Mouse (Mus musculus) forebrain, postnatal 0 days (tissue): ENCODE data around the gene Plekha6. TPM values are rescaled to one million over a fixed set of nuclear protein-coding genes. Genes with fewer than 3 reads are reported as not detected.

Experiments
- ATAC-seq: fragments of 200-750 bp; cut with Nextera tagmentation; 2 replicates; pipeline ENCODE4 v1.8.0; 2017; ENCODE audit warnings: mild to moderate bottlenecking, moderate library complexity
- DNase-seq: peaks from one replicate; pipeline ENCODE4 v3.0.0-alpha.2; 2015
- H3K27ac ChIP-seq: fragments of 300-500 bp; sonication (generic); 2 replicates; pipeline ENCODE4 v1.5.1; 2014; ENCODE audit warnings: low read depth, mild to moderate bottlenecking, antibody characterized with exemption, low read length, moderate library complexity, mixed read lengths
- H3K27me3 ChIP-seq: fragments of 300-500 bp; sonication (generic); 2 replicates; pipeline ENCODE4 v1.6.1; 2014; ENCODE audit warnings: mild to moderate bottlenecking, low read length, mixed read lengths; ENCODE audit not compliant: insufficient read depth
- H3K36me3 ChIP-seq: fragments of 300-500 bp; sonication (generic); 2 replicates; pipeline ENCODE4 v1.6.1; 2014; ENCODE audit warnings: mild to moderate bottlenecking, moderate library complexity; ENCODE audit not compliant: insufficient read depth
- H3K4me1 ChIP-seq: fragments of 300-500 bp; sonication (generic); 2 replicates; pipeline ENCODE4 v1.6.1; 2014; ENCODE audit warnings: antibody characterized with exemption; ENCODE audit not compliant: insufficient read depth
- H3K4me2 ChIP-seq: fragments of 300-500 bp; sonication (generic); 2 replicates; pipeline ENCODE4 v1.6.1; 2014; ENCODE audit warnings: low read depth, mild to moderate bottlenecking, moderate library complexity
- H3K4me3 ChIP-seq: fragments of 300-500 bp; sonication (generic); 2 replicates; pipeline ENCODE4 v1.5.1; 2014; ENCODE audit warnings: low read depth, low read length, mixed read lengths
- H3K9ac ChIP-seq: fragments of 300-500 bp; sonication (generic); 2 replicates; pipeline ENCODE4 v1.6.1; 2014; ENCODE audit warnings: mild to moderate bottlenecking
- H3K9me3 ChIP-seq: fragments of 300-500 bp; sonication (generic); 2 replicates; pipeline ENCODE4 v1.6.1; 2016; ENCODE audit warnings: low read length
- CTCF ChIP-seq: sonication (generic); IDR thresholded peaks from 2 replicates; pipeline ENCODE4 v1.5.1; 2016; ENCODE audit warnings: antibody characterized with exemption, control low read depth, low read depth
- WGBS: fragments of 180-500 bp; shearing (Covaris S2); extraction: QIAGEN DNeasy Blood & Tissue Kit; methylation state at CpG from one replicate; pipeline ENCODE4 v1.1.7; 2014; 5-methylcytosine and 5-hydroxymethylcytosine counted together
- polyA plus RNA-seq: library from polyadenylated mRNA; unstranded; fragments of >200 nt; fragmentation: Nextera tagmentation; extraction: Ambion mirVana; gene quantifications from 2 replicates; pipeline ENCODE4 v1.2.1, GENCODE M21; 2015
- total RNA-seq: library from RNA; depleted of rRNA; stranded (reverse); fragments of >200 nt; gene quantifications from 2 replicates; pipeline ENCODE4 v1.2.3, GENCODE M21; 2014

The Plekha6 gene
- total and polyA plus RNA-seq, 2 experiments from 2014 or later = 5.7 to 28.6 TPM

GRCm38 (mm10) chr1:133197266-133197665 lies 33.3 kb downstream of the Plekha6 start:
- DNase-seq (no peak), ATAC-seq (no peak)
- Histone ChIP-seq H3K4me2 (no peak overlapping the region), H3K9me3 (no peaks in the 10 kb centered on the region), H3K27me3 (no peaks in the 10 kb centered on the region; the same call in 1 of the 2 replicates), H3K4me1 (peaks cover 12% of the 10 kb centered on the region; the same call in 1 of the 2 replicates), H3K27ac (no peak overlapping the region), H3K36me3 (no peaks in the 10 kb centered on the region), H3K4me3 (no peak overlapping the region), H3K9ac (no peak overlapping the region)
- WGBS = 24% methylated on average over 6 of the region's 6 CpGs
- no peak for TF ChIP-seq CTCF

GRCm38 (mm10) chr1:133199706-133200105 lies 35.7 kb downstream of the Plekha6 start:
- 26% methylated on average over 7 of the region's 7 CpGs for WGBS
- DNase-seq = peak; percentile 47

GRCm38 (mm10) chr1:133201499-133201898 lies 37.5 kb downstream of the Plekha6 start:
- Histone ChIP-seq H3K9ac (no peak overlapping the region), H3K4me2 (no peak overlapping the region), H3K4me1 (peaks cover 12% of the 10 kb centered on the region; the same call in 1 of the 2 replicates), H3K36me3 (no peaks in the 10 kb centered on the region), H3K9me3 (no peaks in the 10 kb centered on the region), H3K27me3 (no peaks in the 10 kb centered on the region; the same call in 1 of the 2 replicates), H3K27ac (no peak overlapping the region), H3K4me3 (no peak overlapping the region)
- TF ChIP-seq CTCF = no peak
- DNase-seq (no peak), ATAC-seq (no peak)
- WGBS = 40% methylated on average over 4 of the region's 4 CpGs

More at GRCm38 (mm10) chr1:133199706-133200105, 35.7 kb downstream of the Plekha6 start:
- peak; percentile 80 for ATAC-seq
- Histone ChIP-seq H3K9ac (0 out of 2 replicates have a peak overlapping the region, but pooled peaks have one; percentile 38), H3K4me3 (no peak overlapping the region), H3K27me3 (no peaks in the 10 kb centered on the region; the same call in 1 of the 2 replicates), H3K4me2 (peak overlapping the region; percentile 28), H3K9me3 (no peaks in the 10 kb centered on the region), H3K27ac (peak overlapping the region; percentile 82), H3K4me1 (peaks cover 12% of the 10 kb centered on the region; the same call in 1 of the 2 replicates), H3K36me3 (no peaks in the 10 kb centered on the region)
- no peak for TF ChIP-seq CTCF

GRCm38 (mm10) chr1:133203701-133204100 lies 39.7 kb downstream of the Plekha6 start:
- DNase-seq (no peak), ATAC-seq (no peak)
- no peak overlapping the region for H3K4me3 ChIP-seq
- no peak overlapping the region for H3K4me2 ChIP-seq
- no peaks in the 10 kb centered on the region for H3K36me3 ChIP-seq
- H3K4me1 ChIP-seq = peaks cover 12% of the 10 kb centered on the region; the same call in 1 of the 2 replicates
- H3K27ac ChIP-seq = no peak overlapping the region
- no peaks in the 10 kb centered on the region for H3K9me3 ChIP-seq
- WGBS = 42% methylated on average over 2 of the region's 2 CpGs
- no peak for TF ChIP-seq CTCF
- no peaks in the 10 kb centered on the region for H3K27me3 ChIP-seq
- no peak overlapping the region for H3K9ac ChIP-seq

- no peak for TF ChIP-seq CTCF
- no peaks in the 10 kb centered on the region for H3K36me3 ChIP-seq
- 74% methylated on average over 11 of the region's 11 CpGs for WGBS
- no peaks in the 10 kb centered on the region for H3K9me3 ChIP-seq
- H3K27ac ChIP-seq = no peak overlapping the region
- ATAC-seq = no peak
- no peak overlapping the region for H3K4me3 ChIP-seq
- H3K4me2 ChIP-seq = no peak overlapping the region
- no peaks in the 10 kb centered on the region for H3K27me3 ChIP-seq
- peaks cover 9% of the 10 kb centered on the region; the same call in 1 of the 2 replicates for H3K4me1 ChIP-seq
- H3K9ac ChIP-seq = no peak overlapping the region
- no peak for DNase-seq
Observed at GRCm38 (mm10) chr1:133204341-133204849, 40.4 kb downstream of the Plekha6 start.

- ATAC-seq (no peak), DNase-seq (no peak)
- no peaks in the 10 kb centered on the region for H3K36me3 ChIP-seq
- H3K27ac ChIP-seq = no peak overlapping the region
- H3K4me1 ChIP-seq = peaks cover 5% of the 10 kb centered on the region; the same call in 1 of the 2 replicates
- TF ChIP-seq CTCF = no peak
- H3K4me3 ChIP-seq = no peak overlapping the region
- no peak overlapping the region for H3K9ac ChIP-seq
- no peaks in the 10 kb centered on the region for H3K9me3 ChIP-seq
- 87% methylated on average over 10 of the region's 10 CpGs for WGBS
- no peaks in the 10 kb centered on the region for H3K27me3 ChIP-seq
- no peak overlapping the region for H3K4me2 ChIP-seq
Observed at GRCm38 (mm10) chr1:133204985-133205384, 41.0 kb downstream of the Plekha6 start.

- Histone ChIP-seq H3K9me3 (no peaks in the 10 kb centered on the region), H3K27me3 (no peaks in the 10 kb centered on the region), H3K4me2 (no peak overlapping the region), H3K4me3 (no peak overlapping the region), H3K27ac (no peak overlapping the region), H3K4me1 (no peaks in the 10 kb centered on the region), H3K36me3 (no peaks in the 10 kb centered on the region), H3K9ac (no peak overlapping the region)
- no peak for DNase-seq
- no peak for TF ChIP-seq CTCF
- no peak for ATAC-seq
- WGBS = 38% methylated on average over 11 of the region's 11 CpGs
Observed at GRCm38 (mm10) chr1:133208086-133208815, 44.2 kb downstream of the Plekha6 start.
